Mouse (Mus musculus) kidney, adult 2 months (tissue): ENCODE measurements around the gene Zbtb20. TPM values are rescaled to one million over a fixed set of nuclear protein-coding genes. Genes with fewer than 3 reads are reported as not detected.

Experiments used
- DNase-seq: peaks from one replicate; pipeline ENCODE4 v3.0.0; 2021
- H3K27ac ChIP-seq: fragments of 200-500 bp; 2 replicates; pipeline ENCODE4 v1.5.1; 2012; ENCODE audit warnings: low read depth, low read length, control low read depth, inconsistent platforms; ENCODE audit not compliant: insufficient read depth
- H3K27me3 ChIP-seq: fragments of 200-500 bp; replicated peaks from 2 replicates; pipeline ENCODE4 v1.6.1; 2012; ENCODE audit warnings: mild to moderate bottlenecking, moderate library complexity, low read length, inconsistent platforms; ENCODE audit not compliant: control insufficient read depth, insufficient read depth
- H3K36me3 ChIP-seq: fragments of 200-500 bp; 2 replicates; pipeline ENCODE4 v1.6.1; 2012; ENCODE audit warnings: mild to moderate bottlenecking, moderate library complexity, low read length, inconsistent platforms; ENCODE audit not compliant: control insufficient read depth, insufficient read depth
- H3K4me1 ChIP-seq: fragments of 200-500 bp; 2 replicates; pipeline ENCODE4 v1.6.1; 2011; ENCODE audit warnings: low read length; ENCODE audit not compliant: control insufficient read depth, insufficient read depth
- H3K4me3 ChIP-seq: fragments of 200-500 bp; 2 replicates; pipeline ENCODE4 v1.5.1; 2011; ENCODE audit warnings: mild to moderate bottlenecking, low read depth, low read length, control low read depth; ENCODE audit not compliant: insufficient read depth
- CTCF ChIP-seq: fragments of 200-500 bp; conservative IDR thresholded peaks from 2 replicates; pipeline ENCODE4 v1.5.1; 2011; ENCODE audit warnings: low read depth, mild to moderate bottlenecking, control low read depth, low read length, moderate library complexity, mixed read lengths; ENCODE audit not compliant: insufficient read depth, insufficient read length
- POLR2A ChIP-seq: fragments of 200-500 bp; IDR thresholded peaks from one replicate; pipeline ENCODE4 v1.6.1; 2011; ENCODE audit warnings: low read depth, low read length, control low read depth
- WGBS: fragments of 180-500 bp; shearing (Covaris S2); methylation state at CpG from one replicate; pipeline ENCODE4 v1.1.7; 2018; 5-methylcytosine and 5-hydroxymethylcytosine counted together
- polyA plus RNA-seq: library from polyadenylated mRNA; depleted of rRNA; stranded (reverse); fragments of >200 nt; gene quantifications from 2 replicates; pipeline ENCODE4 v1.2.3, GENCODE M21; 2012

Zbtb20 gene
- polyA plus RNA-seq, 1 experiment: 25.1 TPM

DNA sequence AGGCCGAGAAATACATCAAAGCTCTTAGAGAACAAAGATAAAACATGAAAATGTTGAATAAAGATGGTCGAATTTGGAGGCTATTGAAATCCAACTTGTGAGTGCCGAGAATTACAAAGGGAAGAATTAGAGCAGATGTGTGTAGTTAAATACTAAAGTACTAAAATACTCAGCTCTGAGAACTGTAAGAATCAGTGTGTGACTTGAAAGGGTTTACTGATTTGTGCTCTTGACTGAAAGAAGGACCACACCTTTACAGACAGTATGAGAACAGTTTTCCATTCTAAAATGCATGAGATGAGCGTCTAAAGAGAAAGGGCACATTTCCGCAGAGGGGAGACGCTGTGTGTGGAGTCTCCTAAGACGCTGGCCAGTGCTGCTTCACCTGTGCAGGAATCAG, 10.3 kb downstream of the Zbtb20 start:
- no peak overlapping the region for H3K4me3 ChIP-seq
- TF ChIP-seq POLR2A: no peak
- TF ChIP-seq CTCF: no peak
- H3K27me3 ChIP-seq: no peaks in the 10 kb centered on the region
- peaks cover 2% of the 10 kb centered on the region; the same call in 1 of the 2 replicates for H3K4me1 ChIP-seq
- no peak for DNase-seq
- 73% methylated on average over 7 of the region's 7 CpGs for WGBS
- H3K27ac ChIP-seq: no peak overlapping the region
- H3K36me3 ChIP-seq: no peaks in the 10 kb centered on the region

GRCm38 (mm10) chr16:42897125-42897693, 21.5 kb downstream of the Zbtb20 start:
- H3K27ac ChIP-seq: no peak overlapping the region
- WGBS: 32% methylated on average over 3 of the region's 3 CpGs
- peak; percentile 48 for DNase-seq
- peak overlapping the region; percentile 44; the same call in 1 of the 2 replicates for H3K4me3 ChIP-seq
- H3K4me1 ChIP-seq: no peaks in the 10 kb centered on the region
- H3K36me3 ChIP-seq: no peaks in the 10 kb centered on the region
- TF ChIP-seq CTCF: no peak
- no peak for TF ChIP-seq POLR2A
- H3K27me3 ChIP-seq: no peaks in the 10 kb centered on the region

- H3K27me3 ChIP-seq: no peaks in the 10 kb centered on the region
- H3K4me3 ChIP-seq: no peak overlapping the region
- no peaks in the 10 kb centered on the region for H3K36me3 ChIP-seq
- H3K27ac ChIP-seq: no peak overlapping the region
- WGBS: 75% methylated on average over 1 of the region's 1 CpGs
- TF ChIP-seq CTCF: no peak
- no peak for TF ChIP-seq POLR2A
- H3K4me1 ChIP-seq: no peaks in the 10 kb centered on the region
- no peak for DNase-seq
These were observed 24.6 kb downstream of the Zbtb20 start for GRCm38 (mm10) chr16:42900328-42900727.

DNA sequence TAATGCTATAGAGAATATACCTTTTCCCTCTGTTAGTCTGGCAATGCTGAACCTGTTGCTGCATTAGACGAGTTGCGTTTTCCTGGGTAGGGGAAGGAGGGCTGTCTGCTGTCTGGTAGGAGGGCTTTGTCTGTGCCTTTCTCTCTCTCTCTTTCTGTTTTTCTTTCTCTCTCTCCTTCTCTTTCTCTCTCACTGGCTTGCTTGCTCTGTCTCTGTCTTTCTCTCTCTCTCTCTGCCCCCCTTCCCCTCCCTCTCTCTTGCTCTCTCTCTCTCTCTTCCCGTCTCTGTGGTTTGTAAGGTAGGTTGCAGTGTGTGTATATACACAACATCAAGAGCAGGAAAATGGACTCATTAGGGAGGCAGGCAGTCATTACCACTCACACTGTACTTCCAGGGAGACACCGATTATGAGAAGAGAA, 31.6 kb downstream of the Zbtb20 start:
- peak overlapping the region; percentile 84 for H3K4me3 ChIP-seq
- no peaks in the 10 kb centered on the region for H3K36me3 ChIP-seq
- no peaks in the 10 kb centered on the region for H3K27me3 ChIP-seq
- no peak for TF ChIP-seq CTCF
- TF ChIP-seq POLR2A: peak; percentile 37
- DNase-seq: peak; percentile 81
- peaks cover 19% of the 10 kb centered on the region for H3K4me1 ChIP-seq
- peak overlapping the region; percentile 99 for H3K27ac ChIP-seq
- under 1% methylated on average over 4 of the region's 4 CpGs for WGBS

- H3K4me3 ChIP-seq: no peak overlapping the region; the same call in 1 of the 2 replicates
- H3K27ac ChIP-seq: no peak overlapping the region
- no peaks in the 10 kb centered on the region for H3K27me3 ChIP-seq
- no peaks in the 10 kb centered on the region for H3K36me3 ChIP-seq
- H3K4me1 ChIP-seq: peaks cover 19% of the 10 kb centered on the region
- DNase-seq: no peak
- TF ChIP-seq POLR2A (no peak), CTCF (no peak)
These were observed 32.7 kb downstream of the Zbtb20 start for GRCm38 (mm10) chr16:42908381-42908780.

GRCm38 (mm10) chr16:42908896-42909295, 33.2 kb downstream of the Zbtb20 start:
- Histone ChIP-seq H3K27me3 (no peaks in the 10 kb centered on the region), H3K27ac (peak overlapping the region; percentile 76), H3K4me3 (no peak overlapping the region; the same call in 1 of the 2 replicates), H3K36me3 (no peaks in the 10 kb centered on the region), H3K4me1 (peaks cover 19% of the 10 kb centered on the region)
- WGBS: 28% methylated on average over 5 of the region's 5 CpGs
- TF ChIP-seq CTCF (no peak), POLR2A (no peak)
- peak; percentile 41 for DNase-seq

GRCm38 (mm10) chr16:42910016-42910415, 34.3 kb downstream of the Zbtb20 start:
- H3K27me3 ChIP-seq: no peaks in the 10 kb centered on the region
- 4% methylated on average over 4 of the region's 4 CpGs for WGBS

More at GRCm38 (mm10) chr16:42910016-42910415, 34.3 kb downstream of the Zbtb20 start:
- Histone ChIP-seq H3K27ac (peak overlapping the region; percentile 95), H3K4me3 (no peak overlapping the region), H3K36me3 (no peaks in the 10 kb centered on the region), H3K4me1 (peaks cover 19% of the 10 kb centered on the region)
- peak; percentile 46 for DNase-seq
- TF ChIP-seq CTCF (no peak), POLR2A (no peak)
